Mouse (Mus musculus): ENCODE data around the gene Pon3. TPM values are rescaled to one million over a fixed set of nuclear protein-coding genes. Genes with fewer than 3 reads are reported as not detected.

Pon3 gene
- total and polyA plus RNA-seq, 3 experiments: 1.9 to 75.7 (median 48.5) TPM

DNA sequence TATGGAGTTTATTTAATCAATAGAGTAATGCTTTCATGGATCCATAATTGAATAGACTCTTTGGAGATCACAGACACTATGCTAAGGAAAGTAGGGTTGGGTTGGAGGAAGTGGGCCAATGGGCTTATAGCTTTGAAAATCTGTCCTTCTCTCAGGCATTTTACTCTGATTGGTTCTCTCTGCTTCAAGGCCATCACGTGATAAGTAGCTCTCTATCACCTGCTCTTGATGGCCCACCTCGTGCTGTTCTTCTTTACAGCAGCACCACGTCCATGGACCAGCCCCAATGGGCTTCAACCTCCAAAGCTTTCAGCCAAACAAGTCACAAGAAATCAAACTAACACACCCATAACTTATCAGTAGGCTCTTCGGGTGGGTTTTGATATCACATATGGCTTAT lies 65.3 kb downstream of the Pon3 start:
- no peak for DNase-seq (ENCODE audit: low spot score)
- no peaks in the 10 kb centered on the region for H3K4me1 ChIP-seq (ENCODE audit: insufficient read depth, low read depth, low read length)
- H3K4me3 ChIP-seq (ENCODE audit: low read depth, low read length): no peak overlapping the region
- no peak for ATAC-seq (ENCODE audit: extremely low read depth, insufficient number of reproducible peaks, low FRiP score, poor library complexity, severe bottlenecking)
- TF ChIP-seq TAL1 (conservative IDR thresholded peaks at IDR 0.05; ENCODE audit: low read depth, low read length) (no peak), GATA1 (IDR thresholded peaks at IDR 0.05; ENCODE audit: borderline replicate concordance, low read length) (no peak), POLR2AphosphoS5 (IDR thresholded peaks at IDR 0.05; ENCODE audit: insufficient replicate concordance, low read depth, low read length) (no peak), GATA2 (IDR thresholded peaks at IDR 0.05; ENCODE audit: borderline replicate concordance, low read depth, low read length) (no peak), CTCF (IDR thresholded peaks at IDR 0.05; ENCODE audit: low read depth, low read length) (no peak)
- peaks cover 38% of the 10 kb centered on the region for H3K27me3 ChIP-seq (ENCODE audit: insufficient read depth, low read length)
- no peaks in the 10 kb centered on the region for H3K9me3 ChIP-seq (replicated peaks)
- no peaks in the 10 kb centered on the region for H3K36me3 ChIP-seq (replicated peaks)

DNA sequence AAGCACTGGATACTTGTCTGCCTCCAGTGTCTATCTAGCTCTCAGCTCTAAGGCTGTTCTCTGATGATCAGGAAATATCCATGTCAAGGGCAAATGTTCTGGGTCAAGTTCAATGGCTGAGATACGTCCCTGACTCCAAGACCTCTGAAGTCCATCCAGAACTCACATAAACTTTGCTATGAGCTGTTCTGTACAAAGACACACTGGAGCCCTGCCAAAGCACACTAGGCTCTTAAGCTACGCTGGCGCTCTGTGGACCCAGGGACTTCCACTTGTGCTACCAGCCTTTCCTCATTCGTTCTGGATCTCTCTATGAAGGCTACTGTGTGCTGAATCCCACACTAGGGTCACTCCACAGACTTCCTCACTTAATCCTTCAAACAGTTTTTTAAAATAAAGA lies 66.6 kb downstream of the Pon3 start:
- no peak for ATAC-seq (ENCODE audit: extremely low read depth, insufficient number of reproducible peaks, low FRiP score, poor library complexity, severe bottlenecking)
- Histone ChIP-seq H3K4me3 (ENCODE audit: low read depth, low read length) (no peak overlapping the region), H3K36me3 (replicated peaks) (no peaks in the 10 kb centered on the region), H3K27me3 (ENCODE audit: insufficient read depth, low read length) (peaks cover 29% of the 10 kb centered on the region), H3K4me1 (ENCODE audit: insufficient read depth, low read depth, low read length) (no peaks in the 10 kb centered on the region), H3K9me3 (replicated peaks) (no peaks in the 10 kb centered on the region)
- no peak for DNase-seq (ENCODE audit: low spot score)
- TF ChIP-seq CTCF (IDR thresholded peaks at IDR 0.05; ENCODE audit: low read depth, low read length) (no peak), TAL1 (conservative IDR thresholded peaks at IDR 0.05; ENCODE audit: low read depth, low read length) (no peak), GATA2 (IDR thresholded peaks at IDR 0.05; ENCODE audit: borderline replicate concordance, low read depth, low read length) (no peak), POLR2AphosphoS5 (IDR thresholded peaks at IDR 0.05; ENCODE audit: insufficient replicate concordance, low read depth, low read length) (no peak), GATA1 (IDR thresholded peaks at IDR 0.05; ENCODE audit: borderline replicate concordance, low read length) (no peak)

DNA sequence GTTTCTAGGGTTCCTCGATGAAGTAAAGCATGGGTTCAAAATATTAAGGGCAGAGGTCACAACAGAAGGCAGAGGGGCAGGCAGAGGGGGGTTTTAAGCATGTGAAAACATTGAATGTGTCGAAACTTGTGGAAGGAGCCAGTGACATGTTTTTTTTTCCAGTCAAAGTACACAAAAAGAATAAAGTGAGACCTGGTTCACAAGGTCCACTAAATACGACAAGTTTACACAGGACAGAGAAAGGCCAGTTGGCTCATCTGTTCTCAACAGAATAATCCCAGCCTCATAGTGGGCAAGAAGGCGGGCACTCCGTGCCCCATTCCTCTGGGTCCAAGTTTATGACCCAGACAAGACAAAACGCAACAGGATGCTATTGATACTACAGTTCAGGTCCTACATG lies 67.1 kb downstream of the Pon3 start:
- Histone ChIP-seq H3K27me3 (ENCODE audit: insufficient read depth, low read length) (peaks cover 25% of the 10 kb centered on the region), H3K4me1 (ENCODE audit: insufficient read depth, low read depth, low read length) (no peaks in the 10 kb centered on the region), H3K4me3 (ENCODE audit: low read depth, low read length) (no peak overlapping the region), H3K9me3 (replicated peaks) (no peaks in the 10 kb centered on the region), H3K36me3 (replicated peaks) (no peaks in the 10 kb centered on the region)
- no peak for TF ChIP-seq CTCF (IDR thresholded peaks at IDR 0.05; ENCODE audit: low read depth, low read length)
- no peak for TF ChIP-seq TAL1 (conservative IDR thresholded peaks at IDR 0.05; ENCODE audit: low read depth, low read length)
- TF ChIP-seq GATA1 (IDR thresholded peaks at IDR 0.05; ENCODE audit: borderline replicate concordance, low read length): no peak
- TF ChIP-seq POLR2AphosphoS5 (IDR thresholded peaks at IDR 0.05; ENCODE audit: insufficient replicate concordance, low read depth, low read length): no peak
- TF ChIP-seq GATA2 (IDR thresholded peaks at IDR 0.05; ENCODE audit: borderline replicate concordance, low read depth, low read length): no peak
- no peak for DNase-seq (ENCODE audit: low spot score)
- no peak for ATAC-seq (ENCODE audit: extremely low read depth, insufficient number of reproducible peaks, low FRiP score, poor library complexity, severe bottlenecking)

DNA sequence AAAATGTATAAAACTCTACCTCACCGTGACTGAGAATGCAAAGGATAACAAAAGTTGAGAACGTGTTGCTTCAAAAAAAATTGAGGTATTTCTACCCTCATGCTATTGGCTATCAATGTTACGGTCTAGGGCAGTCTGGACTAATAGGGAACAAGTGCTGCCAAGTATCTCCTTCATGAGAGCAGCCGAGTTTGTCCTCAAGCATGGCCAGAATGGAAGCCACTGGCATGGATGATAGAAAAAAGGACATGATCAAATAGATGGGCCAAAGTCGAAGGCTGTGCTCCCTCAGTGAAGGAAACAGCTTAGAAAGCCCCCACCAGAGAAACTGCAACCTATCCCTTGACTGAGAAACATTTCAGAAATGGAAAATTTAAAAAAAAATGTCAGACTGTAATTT lies 68.0 kb downstream of the Pon3 start:
- TF ChIP-seq GATA1 (IDR thresholded peaks at IDR 0.05; ENCODE audit: borderline replicate concordance, low read length) (no peak), CTCF (IDR thresholded peaks at IDR 0.05; ENCODE audit: low read depth, low read length) (no peak), POLR2AphosphoS5 (IDR thresholded peaks at IDR 0.05; ENCODE audit: insufficient replicate concordance, low read depth, low read length) (no peak), TAL1 (conservative IDR thresholded peaks at IDR 0.05; ENCODE audit: low read depth, low read length) (no peak), GATA2 (IDR thresholded peaks at IDR 0.05; ENCODE audit: borderline replicate concordance, low read depth, low read length) (no peak)
- peaks cover 26% of the 10 kb centered on the region for H3K27me3 ChIP-seq (ENCODE audit: insufficient read depth, low read length)
- no peak for ATAC-seq (ENCODE audit: extremely low read depth, insufficient number of reproducible peaks, low FRiP score, poor library complexity, severe bottlenecking)
- H3K4me1 ChIP-seq (ENCODE audit: insufficient read depth, low read depth, low read length): no peaks in the 10 kb centered on the region
- DNase-seq (ENCODE audit: low spot score): no peak
- H3K4me3 ChIP-seq (ENCODE audit: low read depth, low read length): no peak overlapping the region
- H3K36me3 ChIP-seq (replicated peaks): no peaks in the 10 kb centered on the region
- no peaks in the 10 kb centered on the region for H3K9me3 ChIP-seq (replicated peaks)

DNA sequence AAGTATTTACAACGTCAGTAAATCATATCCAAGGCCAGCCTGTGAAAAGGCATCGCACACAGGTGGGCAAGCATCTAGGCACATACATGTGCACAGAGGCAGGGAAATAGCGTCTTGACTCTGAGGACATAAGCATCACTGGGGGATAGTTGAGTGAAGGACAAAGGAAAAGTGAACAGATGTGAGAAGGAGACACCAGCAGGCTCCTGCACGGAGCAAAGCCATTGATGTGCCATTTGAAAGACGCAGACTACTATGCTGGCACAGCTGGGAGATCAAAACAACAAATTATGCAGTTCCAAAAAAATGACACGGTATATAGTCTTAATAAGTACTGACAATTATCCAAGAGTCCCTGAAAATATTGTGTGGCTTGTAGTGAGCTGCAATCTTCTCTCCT lies 68.5 kb downstream of the Pon3 start:
- no peak for DNase-seq (ENCODE audit: low spot score)
- Histone ChIP-seq H3K9me3 (replicated peaks) (no peaks in the 10 kb centered on the region), H3K36me3 (replicated peaks) (no peaks in the 10 kb centered on the region), H3K27me3 (ENCODE audit: insufficient read depth, low read length) (peaks cover 26% of the 10 kb centered on the region), H3K4me1 (ENCODE audit: insufficient read depth, low read depth, low read length) (no peaks in the 10 kb centered on the region), H3K4me3 (ENCODE audit: low read depth, low read length) (no peak overlapping the region)
- ATAC-seq (ENCODE audit: extremely low read depth, insufficient number of reproducible peaks, low FRiP score, poor library complexity, severe bottlenecking): no peak
- TF ChIP-seq CTCF (IDR thresholded peaks at IDR 0.05; ENCODE audit: low read depth, low read length): no peak
- TF ChIP-seq GATA1 (IDR thresholded peaks at IDR 0.05; ENCODE audit: borderline replicate concordance, low read length): no peak
- no peak for TF ChIP-seq GATA2 (IDR thresholded peaks at IDR 0.05; ENCODE audit: borderline replicate concordance, low read depth, low read length)
- TF ChIP-seq TAL1 (conservative IDR thresholded peaks at IDR 0.05; ENCODE audit: low read depth, low read length): no peak
- TF ChIP-seq POLR2AphosphoS5 (IDR thresholded peaks at IDR 0.05; ENCODE audit: insufficient replicate concordance, low read depth, low read length): no peak

DNA sequence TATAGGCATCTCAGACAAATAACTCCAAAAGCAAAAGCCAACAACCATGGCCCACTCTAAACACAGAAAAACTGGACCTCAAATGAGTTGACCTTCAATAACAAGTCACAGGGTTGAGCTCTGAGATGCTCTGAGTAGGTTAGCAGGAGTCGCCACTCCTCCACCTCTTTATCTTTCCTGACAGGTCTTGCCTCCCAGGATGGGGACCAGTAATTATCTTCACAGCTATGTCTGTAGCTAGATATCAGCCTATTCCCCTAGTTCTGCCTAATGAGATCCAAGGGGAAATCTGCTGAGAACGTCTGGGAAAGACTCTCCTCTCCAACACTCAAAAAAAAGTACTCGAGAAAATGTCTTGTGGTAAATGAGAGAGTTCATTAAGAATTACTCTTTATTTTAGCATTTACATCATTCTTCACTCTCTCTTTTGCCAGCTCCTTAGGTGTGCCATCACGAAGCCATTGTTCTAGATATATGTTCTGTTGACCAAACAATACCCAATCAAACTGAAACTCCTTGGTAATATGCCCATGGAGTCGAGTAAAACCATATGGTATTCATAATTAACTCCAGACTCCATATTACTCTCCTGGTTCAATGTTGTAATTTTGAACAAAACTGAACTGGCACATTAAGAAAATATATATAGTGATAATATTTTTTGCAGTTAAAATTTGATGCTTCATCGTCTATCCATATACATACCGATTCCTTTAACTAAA lies 69.7 kb downstream of the Pon3 start:
- H3K27me3 ChIP-seq (ENCODE audit: insufficient read depth, low read length): peaks cover 21% of the 10 kb centered on the region
- no peak for ATAC-seq (ENCODE audit: extremely low read depth, insufficient number of reproducible peaks, low FRiP score, poor library complexity, severe bottlenecking)
- H3K4me3 ChIP-seq (ENCODE audit: low read depth, low read length): no peak overlapping the region
- no peaks in the 10 kb centered on the region for H3K4me1 ChIP-seq (ENCODE audit: insufficient read depth, low read depth, low read length)
- DNase-seq (ENCODE audit: low spot score): no peak
- H3K36me3 ChIP-seq (replicated peaks): no peaks in the 10 kb centered on the region
- no peak for TF ChIP-seq GATA2 (IDR thresholded peaks at IDR 0.05; ENCODE audit: borderline replicate concordance, low read depth, low read length)
- TF ChIP-seq GATA1 (IDR thresholded peaks at IDR 0.05; ENCODE audit: borderline replicate concordance, low read length): no peak
- no peak for TF ChIP-seq CTCF (IDR thresholded peaks at IDR 0.05; ENCODE audit: low read depth, low read length)
- no peak for TF ChIP-seq TAL1 (conservative IDR thresholded peaks at IDR 0.05; ENCODE audit: low read depth, low read length)
- TF ChIP-seq POLR2AphosphoS5 (IDR thresholded peaks at IDR 0.05; ENCODE audit: insufficient replicate concordance, low read depth, low read length): no peak
- no peaks in the 10 kb centered on the region for H3K9me3 ChIP-seq (replicated peaks)
